Mouse (Mus musculus) c-Kit-positive CD71-negative TER-119-negative erythroid progenitor cells, embryonic 14.5 days (primary cell): ENCODE measurements at regions not wholly inside any gene's neighbourhood (a gene's known extent, or its start where the extent isn't known, plus 50 kb on each side); places are given as distances from the start of the nearest gene placed in this dataset.

Experiments used
- DNase-seq: peaks from one replicate; pipeline ENCODE4 v3.0.0-alpha.2; 2013; ENCODE audit warnings: low read depth

DNA sequence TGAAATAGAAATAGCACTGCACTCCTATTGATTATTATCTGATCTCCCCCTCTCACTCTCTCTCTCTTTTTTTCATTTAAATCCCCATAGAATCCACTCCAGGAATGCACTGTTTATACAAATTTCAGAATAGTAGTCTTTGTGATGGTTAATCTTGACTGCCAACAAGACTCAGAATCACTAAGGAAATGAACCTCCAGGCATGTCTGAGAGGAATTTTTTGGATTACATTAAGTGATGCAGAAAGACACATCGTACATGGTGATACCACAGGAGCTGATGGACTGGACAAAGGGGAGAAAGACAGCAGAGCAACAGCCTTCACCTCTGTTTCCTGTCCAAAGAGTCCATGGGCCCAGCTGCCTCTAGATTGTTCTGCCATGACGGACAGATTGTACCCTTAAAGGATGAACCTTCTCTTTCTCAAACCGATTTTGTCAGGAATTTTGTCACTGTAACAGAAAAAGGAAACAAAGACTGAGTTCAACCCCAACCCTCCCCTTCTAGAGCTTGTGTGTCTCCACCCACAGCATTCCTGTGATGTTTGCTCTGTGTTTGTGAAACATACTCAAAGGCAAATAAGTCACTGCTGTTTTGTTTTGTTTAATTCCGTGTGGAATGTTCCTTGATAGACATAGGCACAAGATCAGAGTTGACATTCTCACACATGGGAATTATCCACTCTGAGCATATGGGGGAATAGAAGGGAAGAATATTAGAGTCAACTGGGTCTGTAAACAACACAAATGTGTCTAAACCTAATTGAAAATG lies 59.1 kb upstream of the Gm34302 start:
- no peak for DNase-seq

DNA sequence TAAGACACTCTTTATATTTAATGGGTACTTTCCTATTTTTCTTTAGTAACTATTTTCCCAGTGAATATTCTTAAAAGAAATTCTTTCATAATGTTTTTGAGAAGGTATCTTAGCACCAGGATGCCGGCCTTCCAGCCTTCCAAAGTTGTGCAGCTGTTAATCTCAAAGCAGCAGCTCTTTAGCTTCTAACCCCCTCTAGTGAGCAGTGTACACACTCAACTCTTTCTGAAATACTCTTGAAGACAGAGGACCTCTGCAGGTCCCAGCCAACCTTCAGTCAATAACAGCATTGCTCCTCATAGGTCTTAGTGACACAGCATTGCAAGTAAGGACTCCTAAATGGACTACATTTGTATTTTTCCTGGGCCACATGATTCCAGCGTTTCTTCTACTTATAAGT lies 55.2 kb upstream of the Gm34302 start:
- no peak for DNase-seq

DNA sequence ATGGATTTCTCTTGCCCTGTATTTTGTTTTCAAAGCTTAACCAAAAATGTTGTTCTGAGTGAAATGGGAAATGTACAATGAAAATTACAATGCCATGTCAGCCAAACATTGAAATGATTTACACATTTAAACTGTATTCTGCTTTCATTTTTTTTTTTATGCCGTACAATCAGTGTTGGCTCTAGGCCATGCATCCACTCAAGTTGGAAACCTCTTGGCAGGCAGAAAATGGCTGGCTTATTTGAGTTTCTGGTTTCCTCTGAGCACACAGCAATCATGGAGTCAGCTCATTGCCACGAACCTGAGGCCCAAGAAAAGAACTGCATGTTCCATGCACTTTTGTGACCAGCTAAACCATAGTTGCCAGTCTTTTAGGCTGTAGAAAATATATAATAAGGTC lies 50.5 kb upstream of the Gm34302 start:
- DNase-seq, result no peak
